Mouse (Mus musculus): ENCODE data around the gene Peak1. TPM values are rescaled to one million over a fixed set of nuclear protein-coding genes. Genes with fewer than 3 reads are reported as not detected.

Gene Peak1
- polyA plus RNA-seq, 1 experiment from 2014 or later, result 5.0 TPM

DNA sequence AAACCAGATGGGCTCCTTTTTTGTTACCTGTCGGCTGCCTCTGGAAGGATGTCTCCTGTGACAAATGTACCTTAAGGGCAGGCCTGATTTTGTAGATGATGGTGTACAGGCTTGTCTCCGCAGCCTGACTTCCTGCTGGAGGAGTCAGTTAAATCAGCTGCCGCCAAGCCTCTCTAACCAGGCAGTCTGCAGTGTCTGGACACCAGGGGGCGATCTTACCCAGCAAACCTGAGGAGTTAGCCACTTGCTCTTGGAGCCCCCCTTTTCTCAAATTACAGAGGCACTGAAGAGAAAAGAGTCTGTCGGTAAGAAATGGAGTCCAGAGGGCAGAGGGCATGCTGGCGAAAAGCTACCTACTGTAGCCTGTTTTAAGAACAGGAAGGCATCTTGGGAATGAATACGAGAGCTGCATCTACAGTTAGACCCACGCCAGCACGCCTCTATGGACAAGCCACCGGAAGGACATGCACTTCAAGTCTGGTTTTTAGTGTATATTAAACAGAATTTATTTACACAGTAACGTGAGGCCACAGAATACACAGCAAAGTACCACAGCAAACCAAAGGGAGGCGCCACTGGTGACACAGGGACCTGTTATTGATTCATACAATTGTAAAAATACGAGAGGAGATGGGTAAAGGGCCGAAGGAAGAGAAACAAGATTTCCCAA lies 217.1 kb downstream of the Peak1 start:
- Histone ChIP-seq H3K36me3 (no peaks in the 10 kb centered on the region), H3K9me3 (no peaks in the 10 kb centered on the region), H3K27me3 (peaks cover 8% of the 10 kb centered on the region; the same call in 1 of the 2 replicates), H3K4me3 (no peak overlapping the region), H3K27ac (replicated peaks) (no peak overlapping the region), H3K4me1 (no peaks in the 10 kb centered on the region), H3K9ac (replicated peaks) (no peak overlapping the region), H3K4me2 (replicated peaks) (no peak overlapping the region)
- ATAC-seq (ENCODE audit: low FRiP score, low read depth), result peak; percentile 54; the same call in 1 of the 2 replicates
- whole genome bisulfite sequencing, result 41% methylated on average over 14 of the region's 14 CpGs

DNA sequence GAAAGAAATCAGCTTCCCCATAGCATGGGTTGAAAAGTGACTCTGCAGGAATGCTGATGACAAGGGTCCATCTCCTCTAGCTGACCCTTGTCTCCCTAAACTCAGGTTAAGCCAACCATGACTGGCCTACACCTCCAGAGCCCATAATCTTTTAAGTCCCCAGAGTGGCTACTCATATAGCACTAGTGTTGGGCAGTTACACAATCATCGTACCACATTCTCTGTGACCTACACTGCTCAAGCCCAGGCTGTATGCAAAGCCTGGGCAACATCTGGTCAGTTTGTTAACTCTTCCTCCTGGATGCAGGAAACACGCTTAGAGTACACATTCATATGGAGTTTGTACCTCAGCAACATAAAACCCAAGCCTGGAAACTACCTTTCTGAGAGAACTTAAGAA lies 217.7 kb downstream of the Peak1 start:
- ATAC-seq (ENCODE audit: low FRiP score, low read depth), result no peak
- no peaks in the 10 kb centered on the region for H3K36me3 ChIP-seq
- no peaks in the 10 kb centered on the region for H3K9me3 ChIP-seq
- H3K4me3 ChIP-seq, result no peak overlapping the region
- H3K27me3 ChIP-seq, result peaks cover 8% of the 10 kb centered on the region; the same call in 1 of the 2 replicates
- H3K4me2 ChIP-seq (replicated peaks), result no peak overlapping the region
- WGBS, result 57% methylated on average over 2 of the region's 2 CpGs
- H3K27ac ChIP-seq (replicated peaks), result no peak overlapping the region
- H3K4me1 ChIP-seq, result peaks cover 2% of the 10 kb centered on the region; the same call in 1 of the 2 replicates
- no peak overlapping the region for H3K9ac ChIP-seq (replicated peaks)

DNA sequence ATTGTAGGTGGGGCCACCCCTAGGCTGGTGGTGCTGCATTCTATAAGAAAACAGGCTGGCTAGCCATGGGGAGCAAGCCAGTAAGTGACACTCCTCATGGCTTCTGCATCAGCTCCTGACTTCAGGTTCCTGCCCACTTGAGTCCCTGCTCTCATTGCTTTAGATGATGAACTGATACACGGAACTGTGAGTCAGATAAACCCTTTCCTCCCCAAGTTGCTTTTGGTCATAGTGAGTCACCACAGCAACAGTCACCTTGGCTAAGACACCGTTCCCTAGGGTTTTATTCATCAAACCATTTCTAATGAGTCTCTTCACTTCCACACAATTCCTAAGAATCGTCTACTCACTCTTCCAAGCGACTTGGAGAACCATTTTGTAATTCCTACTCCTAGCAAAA lies 220.9 kb downstream of the Peak1 start:
- H3K4me2 ChIP-seq (replicated peaks), result no peak overlapping the region
- H3K27me3 ChIP-seq, result peaks cover 19% of the 10 kb centered on the region
- no peak overlapping the region for H3K4me3 ChIP-seq
- no peaks in the 10 kb centered on the region for H3K36me3 ChIP-seq
- no peak for ATAC-seq (ENCODE audit: low FRiP score, low read depth)
- H3K4me1 ChIP-seq, result peaks cover 8% of the 10 kb centered on the region
- H3K9me3 ChIP-seq, result no peaks in the 10 kb centered on the region
- WGBS, result 83% methylated on average over 4 of the region's 4 CpGs
- H3K27ac ChIP-seq (replicated peaks), result no peak overlapping the region
- no peak overlapping the region for H3K9ac ChIP-seq (replicated peaks)

DNA sequence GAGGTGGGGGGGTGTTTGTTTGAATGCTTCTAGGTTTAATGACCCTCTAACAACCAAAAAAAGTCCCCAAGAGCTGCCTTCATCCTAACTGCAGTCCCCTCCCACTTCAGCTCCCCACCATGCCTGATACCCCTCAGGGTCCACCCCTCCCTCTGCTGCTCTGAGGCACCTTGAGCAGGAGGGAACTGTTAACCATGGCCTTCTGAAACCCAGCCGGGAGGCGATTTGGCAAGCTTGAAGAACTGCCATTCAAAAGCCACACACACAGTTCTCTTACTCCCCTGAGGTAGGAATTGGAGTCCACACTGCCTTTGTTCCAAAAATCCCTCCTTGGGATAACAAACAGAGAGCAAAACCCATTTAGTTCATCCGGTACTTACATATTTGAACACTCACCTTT lies 222.7 kb downstream of the Peak1 start:
- no peak overlapping the region for H3K4me3 ChIP-seq
- ATAC-seq (ENCODE audit: low FRiP score, low read depth), result no peak

DNA sequence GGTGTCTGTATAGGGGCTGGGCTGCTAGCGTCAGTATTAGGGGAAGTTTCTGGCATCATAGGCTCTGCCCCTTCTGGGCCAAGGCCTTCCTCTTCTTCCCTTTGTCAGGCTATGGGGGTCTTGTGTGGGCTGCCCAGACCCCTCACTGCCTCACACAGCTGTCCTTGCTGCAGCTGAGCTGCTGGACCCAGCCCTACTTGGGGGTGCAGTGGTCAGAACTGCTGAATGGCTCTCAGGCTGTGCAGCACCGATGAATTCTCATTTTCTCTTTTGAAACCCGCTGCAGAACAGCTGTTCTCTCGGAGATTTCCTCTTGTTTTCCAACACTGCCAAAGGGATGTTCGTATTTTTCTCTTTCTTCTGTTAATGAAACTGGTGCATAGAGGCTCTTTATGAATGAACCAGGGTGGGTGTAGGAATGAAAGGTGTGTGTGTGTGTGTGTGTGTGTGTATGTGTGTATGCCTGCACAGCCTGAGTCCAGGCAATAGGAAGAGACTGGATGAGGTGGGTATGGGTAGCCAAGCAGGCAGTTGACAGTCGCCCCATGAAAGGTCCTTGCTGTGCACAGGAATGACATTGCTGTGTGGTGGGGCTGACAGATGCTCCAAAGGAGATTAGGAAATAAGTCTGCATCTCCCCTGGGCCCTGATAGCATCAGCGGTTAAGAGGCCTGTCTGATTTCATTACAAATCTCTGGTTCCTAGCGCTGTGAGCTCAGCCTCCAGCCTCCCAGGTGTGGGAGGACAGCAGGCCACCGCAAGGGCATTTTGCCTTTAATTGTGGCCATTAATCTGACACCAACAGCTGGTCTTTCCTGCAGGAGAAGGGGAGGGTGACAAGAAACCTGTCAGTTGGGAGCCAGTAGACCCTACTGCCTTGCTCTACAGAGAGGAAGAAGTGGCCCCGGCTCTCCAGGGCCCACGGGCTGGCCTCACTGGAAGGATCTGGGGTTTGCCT lies 226.1 kb downstream of the Peak1 start:
- Histone ChIP-seq H3K9ac (replicated peaks) (no peak overlapping the region; the same call in 1 of the 2 replicates), H3K4me2 (replicated peaks) (no peak overlapping the region), H3K27ac (replicated peaks) (0 out of 2 replicates have a peak overlapping the region, but pooled peaks have one; percentile 5), H3K4me3 (no peak overlapping the region), H3K27me3 (peaks cover 21% of the 10 kb centered on the region; the same call in 1 of the 2 replicates), H3K9me3 (no peaks in the 10 kb centered on the region), H3K4me1 (peaks cover 15% of the 10 kb centered on the region), H3K36me3 (no peaks in the 10 kb centered on the region)
- no peak for ATAC-seq (ENCODE audit: low FRiP score, low read depth)
- WGBS, result 60% methylated on average over 11 of the region's 11 CpGs

More for the DNA sequence above, 222.7 kb downstream of the Peak1 start:
- H3K4me2 ChIP-seq (replicated peaks), result no peak overlapping the region
- peaks cover 15% of the 10 kb centered on the region for H3K4me1 ChIP-seq
- H3K9me3 ChIP-seq, result no peaks in the 10 kb centered on the region
- no peaks in the 10 kb centered on the region for H3K36me3 ChIP-seq
- no peak overlapping the region for H3K9ac ChIP-seq (replicated peaks)
- H3K27me3 ChIP-seq, result peaks cover 23% of the 10 kb centered on the region
- H3K27ac ChIP-seq (replicated peaks), result no peak overlapping the region
- 44% methylated on average over 3 of the region's 3 CpGs for WGBS

DNA sequence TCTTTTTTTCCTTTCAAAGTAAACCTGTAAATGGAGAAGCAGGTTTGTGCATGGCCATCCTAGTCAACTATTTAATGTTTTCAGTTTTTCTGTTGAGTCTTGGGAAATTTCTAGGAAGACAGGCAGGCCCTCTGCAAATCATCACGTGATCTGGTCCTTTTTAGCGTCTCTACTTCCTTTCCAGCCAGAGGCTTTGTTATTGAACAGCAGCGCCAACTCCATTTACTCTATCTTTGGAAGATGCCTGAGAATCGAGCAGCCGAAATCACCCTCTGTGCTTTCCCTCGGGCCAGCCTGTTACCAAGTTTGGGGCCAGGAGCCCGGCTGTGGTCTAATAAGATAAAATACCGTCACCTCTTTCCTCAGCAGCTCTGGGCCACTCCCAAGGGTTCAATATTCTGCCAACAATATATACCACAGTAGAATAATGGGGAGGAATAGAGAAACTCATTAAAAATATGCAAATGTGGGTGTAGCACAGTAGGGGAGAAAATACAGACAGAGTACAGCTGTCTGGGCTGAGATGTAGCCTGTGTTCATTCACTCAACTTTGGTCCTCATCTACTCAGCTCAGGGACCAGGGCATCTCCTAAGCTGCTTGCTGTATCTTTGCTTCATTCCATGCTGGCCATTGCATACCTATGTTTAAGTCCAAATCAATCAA lies 237.6 kb downstream of the Peak1 start:
- H3K9ac ChIP-seq (replicated peaks), result no peak overlapping the region
- 41% methylated on average over 8 of the region's 8 CpGs for WGBS
- no peak overlapping the region for H3K27ac ChIP-seq (replicated peaks)
- no peak for ATAC-seq (ENCODE audit: low FRiP score, low read depth)
- no peaks in the 10 kb centered on the region for H3K9me3 ChIP-seq
- no peak overlapping the region for H3K4me3 ChIP-seq
- H3K27me3 ChIP-seq, result no peaks in the 10 kb centered on the region
- H3K36me3 ChIP-seq, result no peaks in the 10 kb centered on the region
- no peak overlapping the region for H3K4me2 ChIP-seq (replicated peaks)
- peaks cover 7% of the 10 kb centered on the region for H3K4me1 ChIP-seq

DNA sequence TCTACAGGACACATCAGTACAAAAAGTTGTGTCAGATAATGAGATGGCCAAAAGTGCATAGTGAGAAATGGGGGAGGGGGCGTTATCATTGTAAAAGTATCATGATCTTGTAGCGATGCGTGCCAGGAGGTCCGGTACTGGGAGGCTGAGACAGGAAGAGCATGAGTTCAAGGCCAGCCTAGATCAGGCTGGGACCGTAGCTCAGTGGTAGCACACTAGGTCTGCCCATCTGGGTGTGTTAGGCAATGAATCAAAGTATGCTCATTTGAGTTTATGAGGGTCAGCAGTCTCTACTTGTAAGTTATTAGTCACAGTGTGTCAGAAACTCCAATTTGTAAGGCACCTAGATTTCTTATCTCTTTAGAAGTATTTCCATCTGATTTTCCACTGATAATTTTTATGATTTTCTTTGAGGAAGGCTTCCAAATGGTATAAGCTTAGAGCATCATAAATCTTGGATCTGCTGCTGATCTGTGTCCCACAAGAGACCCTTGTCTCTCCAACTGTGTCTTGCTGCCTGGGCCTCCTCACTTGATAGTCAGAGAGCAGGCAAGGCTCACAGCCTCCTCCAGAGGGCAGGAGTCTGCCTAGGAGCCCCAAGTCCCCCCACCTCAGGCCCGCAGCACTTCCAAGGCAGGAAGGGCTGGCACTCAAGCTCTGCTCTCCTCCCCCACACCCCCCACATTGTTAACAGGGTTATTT lies 238.3 kb downstream of the Peak1 start:
- ATAC-seq (ENCODE audit: low FRiP score, low read depth), result no peak
- Histone ChIP-seq H3K4me2 (replicated peaks) (no peak overlapping the region), H3K27ac (replicated peaks) (no peak overlapping the region)

DNA sequence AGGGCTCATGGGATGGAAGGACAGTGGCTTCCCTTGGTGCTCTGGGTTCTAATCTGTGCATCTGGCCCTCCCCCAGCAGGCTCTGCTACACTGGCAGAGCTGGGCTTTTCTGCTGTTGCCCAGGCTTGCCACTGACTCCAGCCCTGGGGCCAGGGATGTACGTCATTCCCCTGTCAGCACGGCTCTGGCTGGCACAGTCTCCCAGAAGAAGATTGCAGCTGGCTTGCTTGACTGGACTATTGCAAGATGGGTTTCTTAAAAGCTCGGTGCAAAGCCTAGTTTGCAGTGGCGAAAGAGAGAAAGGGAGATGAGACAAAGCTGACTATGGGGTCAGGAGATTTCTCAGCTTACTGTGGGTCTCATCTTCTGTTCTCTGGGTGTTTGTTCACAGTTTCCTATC lies 240.5 kb downstream of the Peak1 start:
- no peaks in the 10 kb centered on the region for H3K36me3 ChIP-seq
- no peak overlapping the region for H3K9ac ChIP-seq (replicated peaks)
- H3K4me2 ChIP-seq (replicated peaks), result no peak overlapping the region
- H3K4me3 ChIP-seq, result no peak overlapping the region
- no peak for ATAC-seq (ENCODE audit: low FRiP score, low read depth)
- H3K4me1 ChIP-seq, result peaks cover 7% of the 10 kb centered on the region
- H3K27ac ChIP-seq (replicated peaks), result no peak overlapping the region
- WGBS, result 80% methylated on average over 4 of the region's 4 CpGs
- H3K27me3 ChIP-seq, result no peaks in the 10 kb centered on the region
- H3K9me3 ChIP-seq, result no peaks in the 10 kb centered on the region

More for the DNA sequence above, 238.3 kb downstream of the Peak1 start:
- H3K9ac ChIP-seq (replicated peaks), result no peak overlapping the region
- H3K9me3 ChIP-seq, result no peaks in the 10 kb centered on the region
- no peak overlapping the region for H3K4me3 ChIP-seq
- peaks cover 7% of the 10 kb centered on the region for H3K4me1 ChIP-seq
- no peaks in the 10 kb centered on the region for H3K27me3 ChIP-seq
- WGBS, result 78% methylated on average over 6 of the region's 6 CpGs
- H3K36me3 ChIP-seq, result no peaks in the 10 kb centered on the region

DNA sequence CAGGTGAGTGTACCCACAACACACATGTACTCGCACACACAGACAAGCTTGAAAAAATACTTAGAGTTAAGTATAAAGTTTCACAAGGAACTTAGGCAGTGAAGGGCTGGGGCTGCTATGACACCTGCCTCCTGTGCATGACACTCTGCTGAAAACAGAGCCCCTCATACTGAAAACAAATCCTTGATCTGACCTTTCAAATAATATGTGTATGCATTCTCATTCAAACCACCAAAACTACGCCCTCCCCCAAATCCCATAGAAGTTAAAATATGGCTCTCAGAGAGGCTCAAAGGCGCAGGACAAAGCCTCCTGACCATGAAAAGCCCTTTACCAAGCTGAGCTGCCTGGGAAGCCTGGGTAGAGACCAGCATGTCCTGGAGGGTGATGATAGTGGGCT lies 242.6 kb downstream of the Peak1 start:
- H3K27ac ChIP-seq (replicated peaks), result no peak overlapping the region
- ATAC-seq (ENCODE audit: low FRiP score, low read depth), result no peak
- no peak overlapping the region for H3K9ac ChIP-seq (replicated peaks)
- no peak overlapping the region for H3K4me3 ChIP-seq
- no peaks in the 10 kb centered on the region for H3K9me3 ChIP-seq
- 87% methylated on average over 3 of the region's 3 CpGs for WGBS
- H3K4me1 ChIP-seq, result peaks cover 4% of the 10 kb centered on the region
- no peak overlapping the region for H3K4me2 ChIP-seq (replicated peaks)
- H3K36me3 ChIP-seq, result no peaks in the 10 kb centered on the region
- no peaks in the 10 kb centered on the region for H3K27me3 ChIP-seq

DNA sequence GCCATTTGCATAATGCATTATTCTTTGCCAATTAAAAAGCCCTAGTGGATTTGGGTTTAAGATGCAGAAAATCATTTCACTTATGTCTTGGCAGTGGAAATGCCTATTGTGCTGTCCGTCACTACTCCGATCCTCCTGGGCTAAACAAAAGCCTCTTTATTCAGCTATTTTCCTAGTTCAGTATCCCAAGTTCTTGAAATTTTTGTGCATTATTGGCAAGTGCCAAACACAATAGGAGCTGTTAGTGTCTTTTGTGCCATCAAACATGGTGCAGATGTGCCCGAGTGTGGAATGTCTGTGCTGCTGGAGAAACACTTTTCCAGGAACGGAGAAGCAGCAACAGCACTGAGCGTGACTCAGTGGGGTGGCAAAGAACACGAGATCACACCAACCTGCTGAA lies 250.2 kb downstream of the Peak1 start:
- Histone ChIP-seq H3K36me3 (no peaks in the 10 kb centered on the region), H3K9me3 (peaks cover 2% of the 10 kb centered on the region; the same call in 1 of the 2 replicates), H3K4me3 (no peak overlapping the region), H3K4me2 (replicated peaks) (peak overlapping the region; percentile 26; the same call in 1 of the 2 replicates), H3K4me1 (peaks cover 17% of the 10 kb centered on the region), H3K27ac (replicated peaks) (no peak overlapping the region), H3K27me3 (no peaks in the 10 kb centered on the region; the same call in 1 of the 2 replicates), H3K9ac (replicated peaks) (no peak overlapping the region)
- ATAC-seq (ENCODE audit: low FRiP score, low read depth), result peak; percentile 38; the same call in 1 of the 2 replicates
- 11% methylated on average over 6 of the region's 6 CpGs for WGBS

DNA sequence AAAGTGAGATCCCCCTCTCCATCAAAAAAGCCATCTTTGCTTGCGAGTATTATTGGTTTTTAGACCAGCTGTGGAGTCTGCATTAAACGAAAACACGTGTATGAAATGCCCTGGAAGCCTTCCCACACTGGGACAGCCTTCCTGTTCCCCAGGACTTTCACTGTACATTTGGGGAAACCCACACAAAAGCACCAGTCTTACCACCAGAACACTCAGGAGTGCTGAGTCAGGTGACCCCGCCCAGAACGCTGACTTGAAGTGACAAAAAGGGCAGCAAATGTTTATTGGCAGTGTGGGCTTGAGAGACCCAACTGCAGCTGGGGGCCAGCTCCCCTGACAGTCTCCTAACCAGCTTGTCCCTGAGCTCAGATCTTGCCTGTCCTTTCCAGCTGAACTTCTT lies 251.7 kb downstream of the Peak1 start:
- Histone ChIP-seq H3K9me3 (peaks cover 2% of the 10 kb centered on the region; the same call in 1 of the 2 replicates), H3K9ac (replicated peaks) (no peak overlapping the region), H3K4me3 (no peak overlapping the region), H3K27ac (replicated peaks) (no peak overlapping the region), H3K27me3 (no peaks in the 10 kb centered on the region; the same call in 1 of the 2 replicates), H3K4me2 (replicated peaks) (no peak overlapping the region), H3K36me3 (no peaks in the 10 kb centered on the region), H3K4me1 (peaks cover 26% of the 10 kb centered on the region)
- 69% methylated on average over 5 of the region's 5 CpGs for WGBS
- no peak for ATAC-seq (ENCODE audit: low FRiP score, low read depth)

Measured in midbrain, embryonic 12.5 days (tissue).